Mouse (Mus musculus) embryo, embryonic 10 days (tissue): Measurements from ENCODE around the gene Nelfcd.

Experiments
- DNase-seq: peaks from one replicate; pipeline ENCODE4 v3.0.0-alpha.2; 2015; ENCODE audit warnings: low spot score

Nelfcd gene

DNA sequence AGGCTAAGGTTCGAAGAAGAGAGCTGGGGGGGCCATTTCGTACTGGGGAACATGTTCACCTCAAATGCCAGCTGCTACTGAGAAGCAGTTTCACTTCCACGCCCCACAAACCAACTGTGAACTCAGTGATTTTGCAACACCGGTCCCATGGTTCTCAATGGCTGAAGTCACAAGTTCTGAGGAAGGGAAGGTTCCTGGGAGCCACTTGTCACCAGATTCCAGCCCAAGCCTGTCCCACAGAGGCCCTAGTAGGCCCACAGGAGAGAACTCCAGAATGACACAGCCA, 22.0 kb downstream of the Nelfcd start:
- DNase-seq: no peak

DNA sequence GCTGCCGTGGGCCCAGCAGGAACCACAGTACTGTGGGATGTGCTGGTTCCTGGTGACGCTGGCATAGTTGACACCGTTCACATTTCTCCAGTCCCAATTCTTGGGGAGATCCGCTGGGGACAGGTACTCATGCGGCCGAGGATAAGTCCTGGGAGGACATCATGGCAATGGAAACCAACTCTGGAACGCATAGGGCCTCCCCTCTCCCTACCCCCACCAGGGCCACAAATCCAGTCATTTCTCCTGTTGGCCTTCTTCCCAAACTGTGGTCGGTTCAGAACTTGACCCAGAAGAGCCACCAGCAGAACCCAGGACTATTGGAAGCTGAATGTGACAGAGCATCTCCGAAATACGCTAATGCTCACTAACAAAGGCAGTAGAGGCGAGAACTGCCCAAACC, 22.6 kb downstream of the Nelfcd start:
- DNase-seq: no peak

- DNase-seq: peak; percentile 75
Observed at GRCm38 (mm10) chr2:174438737-174439449, 23.3 kb downstream of the Nelfcd start, which contains the start of gene Ctsz. TSS of gene Ctsz (minus strand) at chr2:174439039.

DNA sequence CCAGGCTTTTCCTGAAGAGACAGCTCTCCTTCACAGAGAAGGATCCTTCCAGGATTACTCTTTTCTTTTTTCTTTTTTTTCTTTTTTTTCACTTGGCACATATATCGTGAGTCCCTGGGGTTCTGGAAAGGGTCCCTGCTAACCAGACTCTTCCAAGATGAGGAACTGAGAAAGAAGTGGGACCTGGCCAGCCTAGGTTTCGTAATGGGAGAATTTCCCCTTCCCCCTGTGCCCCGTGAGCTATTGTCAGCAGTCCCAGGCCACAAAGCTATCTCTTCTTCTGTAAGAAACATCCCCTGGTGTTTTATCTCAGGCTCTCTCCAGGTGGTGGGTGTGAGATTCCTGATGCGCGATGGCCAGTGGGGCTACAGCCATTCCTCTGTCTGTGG, 23.8 kb downstream of the Nelfcd start:
- DNase-seq: no peak

- DNase-seq: no peak
Observed at GRCm38 (mm10) chr2:174439961-174440360, 24.4 kb downstream of the Nelfcd start.

DNA sequence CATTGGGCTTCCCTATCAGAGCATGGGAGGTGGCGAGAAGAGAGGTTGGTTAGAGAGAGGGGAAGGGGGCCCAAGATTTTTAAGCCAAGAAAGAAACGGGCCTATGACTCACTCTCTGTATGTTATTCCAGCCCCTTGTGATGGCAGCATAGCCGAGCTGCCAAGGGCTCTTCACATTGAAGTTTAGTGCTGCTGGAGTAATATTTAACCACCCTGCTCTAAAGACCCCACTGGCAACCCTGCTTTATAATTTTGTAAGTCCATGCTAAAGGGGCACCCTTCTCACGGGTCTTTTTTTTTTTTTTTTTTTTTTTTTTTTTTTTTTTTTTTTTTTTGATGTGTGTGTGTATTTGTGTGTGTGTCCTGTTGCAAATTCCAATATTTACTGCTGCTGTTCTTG, 26.3 kb downstream of the Nelfcd start:
- DNase-seq: no peak

DNA sequence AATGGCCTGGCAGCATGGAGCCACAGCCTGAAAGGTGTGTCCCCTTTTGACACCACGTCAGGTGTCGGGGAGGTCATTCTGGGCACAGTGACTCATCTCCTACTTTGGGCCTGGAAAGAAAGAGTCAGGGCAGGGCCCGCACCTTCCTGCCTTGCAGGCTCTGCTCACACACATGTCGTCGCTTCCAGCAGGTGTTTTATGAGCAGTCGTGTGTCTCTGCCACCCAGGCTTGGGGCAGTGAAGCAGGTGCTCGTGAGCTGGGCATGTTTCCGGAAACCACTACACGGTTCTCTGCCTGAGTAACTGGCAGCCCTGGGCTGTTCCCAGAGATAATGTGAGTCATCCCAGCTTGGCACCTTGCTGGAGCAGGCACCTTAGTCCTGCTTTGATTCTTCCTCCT, 26.9 kb downstream of the Nelfcd start:
- no peak for DNase-seq

GRCm38 (mm10) chr2:174443046-174443445, 27.4 kb downstream of the Nelfcd start:
- no peak for DNase-seq

DNA sequence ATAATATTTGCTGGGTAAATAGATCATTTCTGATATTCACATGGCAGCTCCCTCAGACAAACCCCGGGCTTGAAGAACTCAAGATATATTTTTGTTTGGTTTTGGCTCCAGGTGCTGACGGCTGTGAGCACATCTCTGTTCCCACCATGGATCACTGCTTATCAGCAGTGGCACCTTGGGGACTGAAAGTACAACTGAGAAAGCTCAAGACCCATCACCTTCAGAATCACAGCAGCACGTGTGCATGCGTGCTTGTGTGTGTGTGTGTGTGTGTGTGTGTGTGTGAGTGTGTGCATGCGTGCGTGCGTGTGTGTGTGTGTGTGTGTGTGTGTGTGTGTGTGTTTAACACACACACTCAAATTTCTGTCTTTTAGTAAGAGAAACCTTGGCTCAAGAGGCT, 28.8 kb downstream of the Nelfcd start:
- no peak for DNase-seq

GRCm38 (mm10) chr2:174445018-174445417, 29.4 kb downstream of the Nelfcd start:
- no peak for DNase-seq

GRCm38 (mm10) chr2:174446492-174446891, 30.9 kb downstream of the Nelfcd start:
- no peak for DNase-seq

DNA sequence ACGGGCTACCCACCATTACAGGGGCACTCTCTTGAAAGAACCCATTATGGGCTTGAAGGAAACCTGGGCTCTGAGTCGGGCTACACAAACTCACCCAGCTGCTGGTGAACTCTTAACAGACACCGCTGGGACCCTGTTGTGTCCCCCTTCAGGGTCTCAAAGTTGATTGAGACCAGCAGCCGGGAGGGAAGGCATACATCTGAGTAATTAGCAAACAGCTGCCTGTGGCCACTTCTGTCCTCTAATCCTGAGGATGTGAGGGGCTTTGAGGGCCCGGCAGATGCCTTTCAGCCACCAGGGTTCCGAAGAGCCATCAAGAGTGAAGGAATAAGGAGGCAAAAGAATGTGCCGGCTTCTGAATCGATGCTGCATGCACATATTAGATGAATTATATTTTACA, 31.3 kb downstream of the Nelfcd start:
- no peak for DNase-seq

DNA sequence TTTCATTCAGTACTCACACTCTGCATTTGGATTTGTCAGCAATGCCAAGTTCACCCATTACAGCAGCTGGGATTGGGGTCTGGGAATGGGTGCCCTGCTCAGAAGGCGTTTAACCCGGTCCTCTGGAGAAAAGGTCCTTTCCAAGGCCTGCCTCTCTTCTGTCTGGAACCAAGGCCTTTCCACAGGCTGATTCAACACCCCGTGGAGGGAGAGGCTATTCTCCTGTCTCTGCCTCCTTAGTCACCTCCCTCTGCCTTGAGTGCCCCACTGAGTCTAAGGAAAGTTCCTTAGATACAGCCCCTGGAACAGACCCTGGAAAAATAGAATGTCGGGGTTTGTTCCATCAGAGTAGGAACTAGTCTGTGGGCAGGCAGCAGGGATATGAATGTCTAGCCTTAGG, 32.8 kb downstream of the Nelfcd start:
- no peak for DNase-seq

DNA sequence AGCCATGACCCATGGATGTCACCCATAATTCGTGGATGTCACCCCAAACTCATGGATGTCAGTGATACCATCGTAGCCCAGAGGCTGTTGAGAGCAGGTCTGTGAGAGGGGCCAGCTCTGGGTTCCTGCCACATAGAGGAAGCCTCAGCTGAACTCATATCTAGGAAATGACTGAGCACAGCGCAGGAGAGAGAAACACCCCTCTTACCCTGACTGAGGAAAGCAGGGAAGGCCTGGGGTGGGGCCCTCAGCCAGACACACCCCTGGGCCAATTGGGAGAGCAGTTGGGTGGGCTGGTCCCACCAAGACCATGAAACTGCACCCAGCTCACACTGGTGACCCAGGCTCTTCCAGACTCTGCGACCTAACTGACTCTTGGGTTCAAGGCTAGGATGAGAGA, 34.7 kb downstream of the Nelfcd start, which contains the start of gene Tubb1:
Tubb1 (plus strand) TSS at position 343 of the 400 bp plus-strand sequence.
- DNase-seq: no peak

GRCm38 (mm10) chr2:174453681-174454080, 38.1 kb downstream of the Nelfcd start:
- DNase-seq: no peak

GRCm38 (mm10) chr2:174459365-174459764, 43.8 kb downstream of the Nelfcd start:
- no peak for DNase-seq

GRCm38 (mm10) chr2:174463370-174463769, 47.8 kb downstream of the Nelfcd start:
- DNase-seq: no peak

DNA sequence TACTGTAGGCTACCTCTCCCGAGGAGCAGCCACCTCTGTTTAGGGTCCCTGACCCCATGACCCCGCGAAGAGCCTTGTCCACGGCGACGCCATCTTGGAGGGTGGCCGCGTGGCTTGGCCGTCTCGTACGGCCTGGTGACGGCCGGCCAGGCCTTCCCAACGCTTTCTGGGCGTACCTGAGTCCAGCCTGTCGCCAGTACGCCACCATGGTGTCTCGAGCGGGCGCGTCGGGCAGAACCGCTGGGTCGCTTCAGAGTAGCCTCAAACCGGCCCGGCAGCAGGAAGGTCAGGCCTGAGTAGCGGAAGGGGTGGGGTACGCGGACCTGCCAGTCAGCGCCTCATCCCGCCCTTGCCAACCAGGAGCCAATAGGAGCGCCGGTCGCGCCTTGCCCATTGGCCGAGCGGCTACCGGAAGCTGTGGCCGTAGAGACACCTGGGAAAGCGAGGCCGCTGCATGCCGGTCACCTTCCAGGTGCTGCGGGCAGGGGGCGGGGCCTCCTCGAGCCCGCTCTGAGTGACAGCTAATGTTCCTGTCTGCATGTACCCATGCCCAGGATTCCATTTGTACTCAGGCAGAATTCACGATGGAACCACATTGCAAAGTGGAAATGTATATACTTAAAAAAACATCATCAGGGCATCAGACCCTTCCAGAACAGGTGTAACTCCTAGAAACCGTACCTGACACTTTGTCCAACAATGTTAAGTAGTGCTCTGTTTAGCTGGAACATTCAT, 48.4 kb downstream of the Nelfcd start, which contains the start of gene Atp5e:
Atp5e (minus strand) TSS at position 317 of the 735 bp plus-strand sequence.
- peak; percentile 97 for DNase-seq

DNA sequence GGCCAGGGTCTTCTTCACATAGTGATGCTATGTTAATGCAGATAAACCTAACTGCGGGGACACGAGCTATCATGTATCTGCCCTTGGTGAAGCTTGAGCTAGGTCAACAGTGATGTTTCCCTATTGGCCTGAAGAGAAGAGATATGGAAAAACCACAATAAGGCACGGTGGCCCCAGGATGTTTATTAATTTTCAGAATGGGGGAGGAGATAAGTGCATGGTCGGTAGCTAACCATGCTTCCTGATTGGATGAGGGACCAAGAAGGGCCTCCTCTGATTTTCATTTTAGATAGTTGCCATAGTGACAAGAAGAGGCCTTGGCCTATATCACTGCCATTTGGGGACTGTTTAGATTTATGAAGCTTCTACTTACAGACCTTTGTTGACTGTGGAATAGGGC, 54.7 kb downstream of the Nelfcd start:
- no peak for DNase-seq

DNA sequence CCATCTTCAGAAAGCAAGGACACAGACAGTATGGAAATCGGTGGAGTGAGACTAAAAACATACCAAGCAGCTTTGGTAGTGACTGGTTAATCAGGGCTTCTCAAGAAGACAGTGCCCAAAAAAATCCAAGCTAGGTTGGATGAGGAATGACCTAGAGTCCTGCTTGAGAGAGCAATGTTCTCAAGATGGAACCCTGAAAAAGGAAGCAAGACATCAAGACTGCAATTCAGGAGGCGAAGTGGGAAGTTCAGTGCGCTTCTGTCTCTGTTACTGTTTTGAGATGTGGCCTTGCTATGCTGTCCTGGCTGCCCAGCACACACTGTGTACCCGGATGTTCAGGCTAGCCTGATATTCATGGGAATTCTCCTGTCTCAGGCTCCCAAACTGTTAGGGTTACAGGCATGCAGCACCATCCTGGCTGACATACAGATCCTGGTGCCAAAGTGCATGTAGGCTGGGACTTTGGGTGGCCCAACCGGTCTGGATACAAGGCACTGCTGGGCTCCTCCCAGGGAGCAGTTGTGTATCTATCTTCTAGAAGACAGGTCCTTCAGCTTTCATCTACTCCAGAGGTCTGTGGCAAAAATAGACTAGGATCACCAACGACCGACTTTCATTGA, 55.3 kb downstream of the Nelfcd start:
- DNase-seq: no peak

DNA sequence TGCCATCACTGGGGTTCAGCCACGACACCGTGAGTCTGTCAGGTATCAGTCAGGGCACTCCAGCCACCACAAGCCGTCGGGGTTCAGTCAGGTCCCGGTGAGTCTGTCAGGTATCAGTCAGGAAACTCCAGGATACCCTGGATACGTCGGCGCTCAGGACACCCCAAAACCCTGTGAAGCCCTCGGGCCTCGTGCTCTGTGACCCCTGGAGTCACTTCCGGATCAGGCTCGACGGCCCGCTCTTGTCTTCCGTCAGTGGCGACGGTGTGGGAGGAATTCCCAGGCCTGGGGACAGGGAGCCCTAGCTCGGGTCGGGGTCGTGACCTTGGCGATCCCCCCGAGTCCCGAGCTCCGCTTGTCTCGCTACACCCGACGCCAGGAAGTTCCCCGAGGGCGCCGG, 56.8 kb downstream of the Nelfcd start:
- peak; percentile 57 for DNase-seq

- DNase-seq: peak; percentile 98
Observed at GRCm38 (mm10) chr2:174472818-174473549, 57.4 kb downstream of the Nelfcd start, which contains the start of gene Prelid3b. TSS of gene Prelid3b (minus strand) at chr2:174473081.
